Mouse (Mus musculus) mature B cell (primary cell): ENCODE measurements around the gene Atp2b2.

Experiments
- in situ Hi-C: fragments of 300-500 bp; cut with MboI; formaldehyde crosslinking; loops from 2 replicates; pipeline ENCODE4 v1.14.3; 2019

The Atp2b2 gene

DNA sequence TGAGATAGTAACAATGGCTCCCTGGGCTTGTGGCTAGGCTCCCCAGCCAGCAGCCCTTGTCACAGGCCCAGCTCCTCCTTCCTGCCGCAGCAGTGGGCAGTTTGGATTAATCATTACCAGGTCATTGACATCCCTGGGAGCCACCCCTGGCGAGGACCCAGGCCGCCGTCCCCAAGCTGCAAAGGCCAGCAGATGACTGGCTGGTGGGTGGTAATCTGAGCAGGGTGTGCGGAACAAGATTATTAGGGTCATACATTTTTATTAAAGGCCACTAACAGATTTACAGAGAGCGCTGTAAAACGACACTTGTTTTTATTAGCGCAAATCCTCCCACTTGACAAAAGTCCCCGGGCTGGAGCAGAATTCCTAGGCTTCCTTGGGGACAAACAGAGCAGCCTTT lies 29.6 kb downstream of the Atp2b2 start:
- in situ Hi-C loops: no loop called here

DNA sequence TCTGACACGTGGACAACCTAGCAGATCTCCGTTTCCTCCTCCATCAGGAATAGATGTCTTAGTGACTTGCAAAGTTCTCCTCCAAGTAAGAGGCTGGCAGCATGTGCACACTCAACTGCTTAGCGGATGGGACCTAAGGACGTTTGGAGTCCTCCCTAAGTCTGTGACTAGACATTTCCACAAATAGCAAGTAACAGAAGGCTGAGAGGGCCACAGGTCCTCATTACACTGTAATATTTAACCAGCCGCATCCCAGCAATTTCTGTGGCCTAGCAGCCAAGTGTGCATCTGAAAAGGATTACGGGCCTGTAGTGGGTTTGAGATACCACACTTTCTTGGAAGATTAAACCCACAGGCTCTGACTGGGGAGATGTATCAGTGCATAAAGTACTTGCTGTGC lies 30.4 kb downstream of the Atp2b2 start:
- in situ Hi-C loops: no loop called here

DNA sequence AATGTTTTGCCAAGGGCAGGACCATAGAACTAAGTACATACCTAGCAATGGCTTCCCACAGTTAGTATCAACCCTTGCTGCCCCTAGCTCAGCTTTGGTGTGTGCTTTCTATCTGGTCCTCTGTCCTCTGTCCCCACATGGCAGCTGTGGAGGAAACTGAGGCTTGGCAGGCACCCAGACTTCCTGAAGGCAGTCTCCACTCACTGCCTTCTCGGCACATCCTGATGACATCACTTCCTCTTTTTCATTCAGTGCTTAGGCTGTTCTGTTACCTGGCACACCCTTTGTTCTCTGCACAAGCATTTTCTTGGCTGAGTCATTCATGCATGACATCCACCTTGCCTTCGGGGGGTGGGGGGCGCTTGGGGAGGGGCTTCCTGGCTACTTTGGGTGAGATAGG lies 38.6 kb downstream of the Atp2b2 start:
- in situ Hi-C loops: no loop called here

GRCm38 (mm10) chr6:114000928-114001327 lies 41.5 kb downstream of the Atp2b2 start:
- in situ Hi-C loops: no loop called here

- in situ Hi-C loops: no loop called here
Measured at GRCm38 (mm10) chr6:114000304-114000703, 42.1 kb downstream of the Atp2b2 start.

- in situ Hi-C loops: no loop called here
Measured at GRCm38 (mm10) chr6:113998413-113998812, 44.0 kb downstream of the Atp2b2 start.

DNA sequence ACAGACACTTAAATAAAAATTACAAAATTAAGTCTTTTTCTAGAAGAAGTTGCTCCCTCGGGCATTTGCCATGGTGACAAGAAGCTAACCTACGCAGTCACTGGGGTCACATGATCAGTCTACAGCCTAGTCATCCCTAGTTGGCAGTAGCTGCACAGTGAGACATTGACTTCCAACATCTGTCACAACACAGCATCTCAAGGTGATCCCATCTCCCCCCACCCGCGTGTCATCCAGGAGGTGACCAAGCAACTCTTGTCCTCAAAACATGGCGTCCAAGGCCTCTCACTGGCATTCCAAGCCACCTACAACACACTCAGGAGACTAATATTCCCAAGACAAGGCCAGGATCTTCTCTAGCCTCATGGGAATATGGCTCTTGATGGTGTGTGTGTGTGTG lies 48.2 kb downstream of the Atp2b2 start:
- in situ Hi-C loops: no loop called here

DNA sequence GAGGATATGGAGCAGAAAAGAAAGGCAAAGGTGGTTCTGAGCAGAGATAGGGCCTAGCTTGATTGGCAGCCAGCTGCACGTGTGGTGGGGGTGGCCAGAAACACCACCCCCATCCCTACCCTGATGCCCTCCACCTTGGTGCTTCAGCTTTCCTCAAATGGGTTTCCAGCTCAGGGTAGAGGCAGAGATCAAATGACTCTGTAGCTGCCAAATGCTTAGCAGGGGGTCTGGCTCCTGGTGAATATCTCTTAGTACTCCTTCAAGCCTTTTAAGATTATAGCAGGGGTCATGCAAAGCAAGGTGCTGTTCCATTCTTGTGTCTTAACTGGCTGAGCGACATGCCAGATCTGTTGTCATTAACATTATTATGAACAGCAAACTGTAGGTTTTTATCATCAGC lies 50.3 kb downstream of the Atp2b2 start:
- in situ Hi-C loops: no loop called here

DNA sequence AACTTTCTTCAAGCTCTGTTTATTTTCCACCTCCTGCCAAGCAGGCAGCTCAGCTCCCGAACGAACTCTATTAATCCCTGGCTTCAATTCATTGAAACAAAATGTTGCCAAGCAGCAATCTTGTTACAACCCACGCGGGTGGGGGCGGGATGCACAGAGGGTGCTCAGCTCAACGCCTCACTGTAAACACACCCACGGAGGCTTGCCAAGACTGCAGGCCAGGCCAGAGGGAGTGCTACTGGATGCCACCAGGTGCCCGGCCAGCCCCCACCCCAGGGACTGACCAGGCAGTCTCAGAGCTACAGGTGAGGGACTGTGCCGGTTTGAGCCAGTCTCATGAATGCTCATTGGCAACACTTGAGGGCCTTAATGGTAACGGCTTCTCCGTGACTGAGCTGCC lies 50.9 kb downstream of the Atp2b2 start:
- in situ Hi-C loops: no loop called here

DNA sequence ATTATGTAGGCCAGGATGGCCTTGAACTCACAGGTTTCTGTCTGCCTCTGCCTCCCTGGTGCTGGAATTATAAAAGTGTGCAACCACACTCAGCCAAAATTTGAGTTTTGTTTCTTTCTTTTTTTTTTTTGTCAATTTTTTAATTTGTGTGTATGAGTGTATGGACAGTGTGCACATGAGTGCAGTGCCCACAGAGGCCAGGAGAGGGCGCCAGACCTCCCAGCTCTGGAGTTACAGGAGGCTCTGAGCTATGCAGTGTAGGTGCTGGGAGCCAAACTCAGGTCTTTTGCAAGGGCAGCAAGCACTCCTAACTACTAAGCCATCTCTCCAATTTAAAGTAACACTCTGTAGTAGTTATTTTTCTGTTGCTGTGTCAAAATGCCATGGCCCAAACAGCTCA lies 52.4 kb downstream of the Atp2b2 start:
- in situ Hi-C loops: no loop called here

DNA sequence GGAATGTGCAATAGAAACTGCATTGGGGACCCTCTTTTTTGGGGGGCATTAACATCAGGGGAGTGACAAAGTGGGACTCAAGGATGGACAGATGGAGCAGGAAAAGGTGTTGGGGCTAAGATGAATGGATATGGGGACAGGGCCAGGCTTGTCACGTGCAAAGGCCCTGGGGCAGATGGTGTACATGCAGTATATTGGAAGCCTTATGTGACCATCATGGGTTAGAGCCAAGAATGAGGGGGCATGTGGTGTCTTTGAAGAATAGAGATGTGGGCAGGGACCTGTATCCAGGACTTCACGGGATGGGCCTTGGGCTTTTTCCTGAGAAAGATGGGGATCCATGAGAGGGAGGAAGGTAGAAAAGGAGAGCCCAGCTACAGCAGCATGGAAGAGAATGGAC lies 53.9 kb downstream of the Atp2b2 start:
- in situ Hi-C loops: no loop called here

GRCm38 (mm10) chr6:113986671-113987070 lies 55.7 kb downstream of the Atp2b2 start:
- in situ Hi-C loops: no loop called here

DNA sequence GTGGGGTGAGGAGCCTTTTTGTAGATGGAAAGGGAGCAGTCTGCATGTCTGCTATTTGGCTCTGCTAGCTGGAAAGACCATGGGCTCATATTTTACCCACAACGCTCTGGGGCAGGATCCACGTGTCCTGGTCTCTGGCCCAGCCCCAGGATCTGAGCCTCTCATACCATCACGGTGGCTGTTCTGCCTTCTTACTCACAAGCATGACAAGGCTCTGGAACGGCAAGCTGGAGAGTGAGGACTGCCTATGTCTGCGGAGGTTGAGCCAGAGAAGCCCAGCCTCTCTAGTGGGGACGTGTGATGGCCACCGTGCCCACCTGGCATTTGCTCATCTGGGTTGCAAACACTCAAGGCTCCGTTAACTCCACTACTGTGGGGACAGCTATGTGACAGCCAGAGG lies 63.7 kb downstream of the Atp2b2 start:
- in situ Hi-C loops: no loop called here

DNA sequence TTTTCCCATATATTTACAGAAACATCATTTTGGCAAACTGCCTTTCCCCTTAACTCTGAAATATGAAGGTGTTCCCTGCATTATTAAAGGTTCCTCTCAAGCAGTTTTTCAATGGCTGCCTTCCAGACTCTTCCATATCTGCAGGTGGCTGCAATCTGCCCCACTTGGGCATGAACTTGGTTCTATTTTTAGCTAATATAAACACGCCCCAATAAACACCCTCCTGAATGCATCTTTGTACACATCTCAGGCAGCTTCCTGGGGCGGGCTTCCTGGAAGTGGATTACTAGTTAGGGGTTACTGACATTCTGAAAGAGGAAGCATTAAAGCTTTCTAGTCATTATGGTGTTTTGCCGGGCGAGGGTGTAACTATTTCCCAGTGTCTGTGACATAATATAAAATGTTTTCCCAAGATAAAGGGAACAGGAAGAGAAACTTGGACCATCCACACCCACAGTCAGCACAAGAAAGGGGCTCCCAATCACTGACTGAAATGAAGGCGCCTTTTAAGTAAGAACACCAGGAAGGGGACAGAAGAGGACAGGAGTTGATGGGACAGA lies 64.2 kb downstream of the Atp2b2 start:
- in situ Hi-C loops: no loop called here

DNA sequence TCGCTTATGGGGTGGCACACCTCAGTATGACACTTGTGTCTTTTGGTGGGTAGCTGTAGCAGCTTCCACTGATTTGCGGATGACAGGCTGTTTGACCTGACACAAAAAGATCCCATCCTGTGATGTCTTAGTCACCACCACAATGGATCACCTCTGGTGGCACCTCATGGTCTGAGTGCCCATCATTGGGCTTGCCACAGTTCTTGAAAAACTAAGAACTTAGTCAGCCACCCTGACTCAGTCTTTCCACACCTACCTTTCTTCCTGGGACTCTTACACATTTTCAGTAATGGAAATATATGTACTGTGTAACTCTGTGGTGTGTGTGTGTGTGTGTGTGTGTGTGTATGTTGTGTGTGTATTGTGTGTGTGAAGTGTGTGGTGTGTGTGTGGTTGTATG lies 71.5 kb downstream of the Atp2b2 start:
- in situ Hi-C loops: no loop called here

DNA sequence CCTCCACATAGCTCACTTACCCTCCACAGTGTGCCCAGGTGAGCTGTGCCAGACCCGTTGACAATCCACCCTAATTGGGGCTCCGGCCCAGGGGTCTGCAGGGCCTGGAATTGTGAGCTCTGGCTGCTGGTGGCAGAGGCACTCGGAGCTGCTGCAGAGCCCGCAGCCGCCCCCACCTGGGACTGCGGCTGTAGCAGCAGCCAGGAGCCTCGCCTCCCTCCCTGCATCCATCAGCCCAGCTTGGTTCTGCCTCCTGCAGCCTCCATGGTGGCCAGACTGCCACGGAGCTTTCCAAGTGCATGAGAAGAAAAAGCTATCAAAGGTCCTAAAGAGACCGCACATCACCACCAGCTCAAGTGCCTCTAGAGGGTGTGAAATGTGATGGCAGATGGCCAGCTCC lies 71.9 kb downstream of the Atp2b2 start:
- in situ Hi-C loops: no loop called here

DNA sequence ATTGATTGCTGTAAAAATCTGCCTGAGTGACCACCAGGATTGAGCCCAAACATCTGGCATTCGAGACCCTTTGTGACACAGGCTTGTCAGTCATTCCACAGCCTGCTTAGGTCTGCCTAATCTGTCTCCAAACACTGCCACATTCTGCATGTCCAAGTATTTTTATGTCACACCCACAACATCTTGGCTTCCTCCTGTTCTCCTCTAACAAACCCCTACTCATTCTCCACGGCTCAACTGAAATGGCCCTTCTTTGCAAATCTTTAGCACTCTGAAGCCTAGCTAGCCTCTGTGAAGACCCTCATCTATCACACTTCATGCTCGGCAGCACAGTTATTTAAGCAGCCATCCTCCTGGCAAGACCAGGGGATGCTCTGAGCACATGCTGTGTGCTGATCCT lies 72.7 kb downstream of the Atp2b2 start:
- in situ Hi-C loops: no loop called here

DNA sequence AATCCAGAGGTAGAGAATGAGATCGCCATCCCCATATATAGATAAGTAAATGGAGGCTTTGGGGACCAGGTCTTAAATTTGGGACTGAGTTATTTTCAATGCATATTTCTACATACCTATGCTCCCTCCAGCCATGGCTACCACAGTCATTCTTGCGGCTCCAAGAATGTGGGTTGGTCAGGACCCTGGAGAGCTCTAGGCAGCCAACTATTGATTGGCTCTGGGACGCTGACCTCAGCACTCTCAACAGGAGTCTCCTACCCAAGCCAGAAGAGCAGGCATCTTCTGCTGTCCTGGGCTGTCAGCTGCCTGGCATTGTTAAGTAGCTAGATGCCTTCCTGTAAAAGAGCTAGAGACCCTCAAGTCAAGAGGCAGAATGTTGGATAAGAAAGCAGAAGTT lies 79.6 kb downstream of the Atp2b2 start:
- in situ Hi-C loops: no loop called here

DNA sequence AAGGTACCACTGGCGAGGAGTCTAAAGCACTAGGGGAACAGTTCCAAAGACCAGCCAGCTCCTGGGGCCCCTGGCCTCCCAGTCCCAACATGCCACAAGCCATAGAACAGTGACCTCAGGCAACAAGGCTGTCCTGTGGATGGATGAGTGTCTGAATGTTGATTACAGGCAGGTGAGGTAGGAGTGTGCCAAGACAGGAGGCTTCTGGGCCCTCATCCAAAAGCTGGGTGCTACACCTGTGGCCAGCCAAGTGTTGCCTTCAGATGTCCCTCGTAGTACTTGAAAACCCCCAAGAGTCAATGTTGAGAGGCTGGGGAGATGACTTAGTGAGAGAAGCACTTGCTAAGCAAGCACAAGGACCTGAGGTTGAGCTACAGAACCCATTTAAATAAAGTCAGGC lies 80.8 kb downstream of the Atp2b2 start:
- in situ Hi-C loops: no loop called here

DNA sequence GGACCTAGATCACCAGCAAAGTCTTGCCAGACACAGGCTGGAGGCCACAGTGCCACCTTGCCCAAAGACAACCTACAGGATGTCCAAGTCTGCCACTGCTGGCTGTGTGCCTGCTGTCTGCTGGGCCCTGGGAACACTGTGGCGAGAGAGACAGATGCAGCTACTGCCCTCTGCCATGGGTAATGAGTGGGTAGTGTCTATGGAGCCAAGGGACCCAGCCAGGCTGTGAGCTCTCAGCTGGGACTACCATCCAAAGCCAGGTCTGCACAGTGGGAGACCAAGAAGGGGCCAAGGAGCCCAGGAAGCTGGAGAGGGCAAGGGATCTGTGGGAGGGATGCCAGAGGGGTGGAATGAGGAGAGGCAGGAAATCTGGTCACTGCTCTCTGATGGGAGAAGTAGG lies 83.1 kb downstream of the Atp2b2 start:
- in situ Hi-C loops: no loop called here

DNA sequence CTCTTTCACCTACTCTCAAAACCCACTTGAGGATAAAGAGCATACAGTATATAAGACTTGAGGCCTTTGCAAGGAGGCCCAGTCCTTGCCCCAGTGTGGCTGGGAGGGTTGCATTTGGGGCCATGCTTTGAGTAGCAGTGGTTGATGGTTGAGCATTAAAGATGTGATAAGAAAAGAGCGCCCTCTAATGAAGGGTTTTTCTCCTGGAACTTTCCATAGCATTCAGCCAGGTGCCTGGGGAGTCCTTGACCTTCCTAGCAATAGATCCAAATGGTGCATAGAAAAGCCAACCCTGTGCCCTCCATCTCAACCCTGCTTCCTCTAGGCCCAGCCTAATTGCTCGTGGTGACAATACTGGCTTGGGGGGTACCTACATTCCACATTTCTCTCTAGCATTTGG lies 83.7 kb downstream of the Atp2b2 start:
- in situ Hi-C loops: no loop called here

- in situ Hi-C loops: no loop called here
Measured at GRCm38 (mm10) chr6:113958003-113958402, 84.4 kb downstream of the Atp2b2 start.

GRCm38 (mm10) chr6:113957232-113957940 lies 85.0 kb downstream of the Atp2b2 start:
- in situ Hi-C loops: no loop called here

DNA sequence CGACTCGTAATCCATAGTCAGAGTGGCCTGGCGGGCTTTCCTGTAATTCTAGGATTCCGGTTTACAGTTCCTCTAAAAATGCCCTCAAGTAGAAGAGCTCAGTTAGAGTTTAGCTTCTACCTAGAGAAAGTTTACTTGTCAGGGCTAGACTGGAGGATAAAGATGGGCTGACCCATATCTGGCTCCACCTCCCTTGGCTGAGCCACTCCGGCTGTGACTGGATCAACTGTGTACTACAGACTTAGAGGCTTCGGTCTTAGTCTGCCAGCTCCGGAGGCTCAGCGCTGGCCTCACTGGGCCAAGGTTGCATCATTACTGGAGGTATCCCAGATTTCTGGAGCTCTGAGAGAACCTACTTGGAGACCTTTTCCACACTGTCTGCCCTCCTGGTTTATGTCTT lies 94.9 kb downstream of the Atp2b2 start:
- in situ Hi-C loops: no loop called here
